Mouse (Mus musculus) left cerebral cortex, adult 2 months (tissue): ENCODE measurements around the gene Plxna4. TPM values are rescaled to one million over a fixed set of nuclear protein-coding genes. Genes with fewer than 3 reads are reported as not detected.
A peak's percentile ranks its signal among the peaks of the same experiment; 100 is the strongest.

Experiments
- DNase-seq, 2 experiments: peaks; one replicate each; pipeline ENCODE4 v3.0.0; 2021 to 2022; ENCODE audit warnings: low spot score in 2 of 2, mixed read lengths in 1 of 2; ENCODE audit errors: extremely low spot score in 1 of 2
- H3K27ac ChIP-seq: fragments of 200-600 bp; 2 replicates; pipeline ENCODE4 v1.8.1; 2022
- H3K4me3 ChIP-seq: fragments of 200-600 bp; 2 replicates; pipeline ENCODE4 v1.8.1; 2022
- CTCF ChIP-seq: fragments of 200-600 bp; IDR thresholded peaks from 2 replicates; pipeline ENCODE4 v1.8.1; 2022; ENCODE audit warnings: antibody characterized with exemption, mild to moderate bottlenecking, moderate library complexity
- intact Hi-C: fragments of 180-260 bp; cut with DNase I; formaldehyde crosslinking; loops from one replicate; pipeline ENCODE4 v1.15.1; 2025
- total RNA-seq, 2 experiments: library from RNA; stranded (reverse); gene quantifications; 2 replicates each; pipeline ENCODE4 v1.2.3; 2021

Gene Plxna4
- total RNA-seq, 2 experiments from 2014 or later, result 70.2 to 71.6 TPM

DNA sequence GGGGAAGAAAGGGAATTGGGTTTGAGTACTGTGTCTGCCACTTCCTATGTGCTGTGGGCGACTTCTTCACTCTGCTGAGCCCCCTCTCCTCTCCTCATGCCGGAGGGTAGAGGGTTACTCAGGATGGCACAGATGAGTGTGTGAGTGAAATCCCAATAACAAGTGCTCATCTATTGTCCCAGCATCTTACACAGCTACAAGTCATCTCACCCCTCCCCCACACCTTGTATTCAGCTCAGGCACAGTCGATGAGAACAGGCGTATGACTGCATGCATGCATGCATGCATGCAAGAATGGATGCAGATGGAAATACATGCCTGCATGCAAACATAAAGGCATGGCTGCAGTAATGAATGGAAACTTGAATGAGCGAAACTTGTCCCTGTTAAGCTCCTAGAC lies 327.7 kb downstream of the Plxna4 start:
- H3K27ac ChIP-seq, result no peak overlapping the region
- intact Hi-C loops, result no loop called here

DNA sequence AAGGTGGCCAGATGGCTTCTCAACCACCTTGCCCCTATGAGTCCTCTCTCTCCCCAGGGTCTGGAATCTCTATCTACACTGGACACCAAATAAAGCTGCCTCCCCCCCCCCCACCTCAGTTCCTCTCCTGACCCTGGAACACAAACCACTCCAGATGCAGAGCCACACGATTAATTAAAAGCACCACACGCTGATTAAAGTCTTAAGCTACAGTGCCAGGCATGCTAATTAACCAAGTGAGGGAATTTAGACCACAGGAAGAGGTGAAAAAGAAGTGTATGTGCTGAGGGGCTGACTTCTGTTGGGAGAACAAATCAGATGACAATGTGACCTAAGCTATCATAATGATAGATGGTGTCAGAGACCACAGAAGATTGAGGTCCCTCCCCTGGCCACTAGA lies 332.8 kb downstream of the Plxna4 start:
- DNase-seq, result no peak
- TF ChIP-seq CTCF, result no peak
- Histone ChIP-seq H3K4me3 (no peak overlapping the region), H3K27ac (no peak overlapping the region)
- intact Hi-C loops, result no loop called here

More for the DNA sequence above, 327.7 kb downstream of the Plxna4 start:
- no peak overlapping the region for H3K4me3 ChIP-seq
- no peak for TF ChIP-seq CTCF
- DNase-seq, result no peak

DNA sequence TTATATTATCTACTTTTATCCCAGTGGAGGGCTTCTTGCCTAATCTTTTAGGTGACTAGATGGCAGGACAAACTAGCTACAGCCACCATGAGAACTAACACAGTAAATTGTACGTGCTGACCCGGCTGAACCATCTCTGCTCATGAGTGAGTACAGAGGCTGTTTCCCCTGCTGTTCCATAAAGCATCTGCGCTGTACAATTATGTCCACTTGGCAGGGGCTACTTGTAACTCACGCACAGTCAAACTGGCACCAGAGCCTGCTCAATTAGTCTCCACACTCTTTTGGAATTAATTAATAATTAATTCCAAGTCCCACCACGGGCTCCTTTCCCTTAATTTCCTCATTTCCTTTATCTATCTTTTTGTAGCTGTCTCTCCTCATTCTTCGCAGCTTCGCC lies 335.8 kb downstream of the Plxna4 start:
- H3K27ac ChIP-seq, result no peak overlapping the region

DNA sequence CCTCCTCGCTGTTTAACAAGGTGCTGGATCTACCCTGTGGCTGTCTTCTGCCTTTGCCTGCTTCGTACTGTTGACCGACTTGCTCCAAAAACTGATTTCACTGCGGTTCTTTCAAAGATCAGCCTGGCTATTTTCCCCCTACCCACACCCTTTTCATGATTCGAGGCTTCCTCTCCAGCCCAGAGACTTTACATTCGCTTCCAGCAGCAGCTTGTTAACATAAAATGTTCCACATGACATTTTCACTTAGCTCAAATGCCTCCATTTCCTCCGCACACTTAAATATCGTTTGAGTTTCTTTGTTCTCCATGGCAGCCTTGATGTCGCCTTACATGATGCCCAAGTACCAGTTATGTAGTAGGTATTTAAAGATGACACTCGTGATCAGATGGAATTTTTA lies 336.3 kb downstream of the Plxna4 start:
- no peak overlapping the region for H3K4me3 ChIP-seq
- intact Hi-C loops, result no loop called here
- DNase-seq, result no peak
- H3K27ac ChIP-seq, result no peak overlapping the region
- TF ChIP-seq CTCF, result no peak

More for the DNA sequence above, 335.8 kb downstream of the Plxna4 start:
- DNase-seq, result no peak
- no peak overlapping the region for H3K4me3 ChIP-seq
- intact Hi-C loops, result no loop called here
- no peak for TF ChIP-seq CTCF

DNA sequence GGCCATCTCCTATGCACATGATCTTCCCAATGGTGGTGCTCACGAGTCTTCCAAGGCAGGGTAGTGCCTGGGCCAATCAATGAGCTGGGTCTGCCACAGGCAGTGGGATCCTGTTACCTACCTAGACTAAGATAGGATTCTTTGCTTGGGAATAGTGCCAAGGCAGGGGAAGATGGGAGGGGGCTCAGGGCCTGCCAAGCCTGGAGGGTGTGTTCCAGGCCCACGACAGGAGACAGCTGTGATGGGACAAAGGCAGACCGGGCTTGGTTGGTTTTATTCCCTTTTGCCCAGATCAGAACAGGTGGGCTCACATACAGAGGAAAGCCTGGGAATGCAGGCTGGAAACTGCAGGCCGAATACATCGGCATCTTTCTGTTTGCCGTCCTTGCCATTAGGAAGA lies 342.0 kb downstream of the Plxna4 start:
- Histone ChIP-seq H3K4me3 (no peak overlapping the region), H3K27ac (no peak overlapping the region)
- intact Hi-C loops, result no loop called here
- DNase-seq, result no peak
- TF ChIP-seq CTCF, result no peak

DNA sequence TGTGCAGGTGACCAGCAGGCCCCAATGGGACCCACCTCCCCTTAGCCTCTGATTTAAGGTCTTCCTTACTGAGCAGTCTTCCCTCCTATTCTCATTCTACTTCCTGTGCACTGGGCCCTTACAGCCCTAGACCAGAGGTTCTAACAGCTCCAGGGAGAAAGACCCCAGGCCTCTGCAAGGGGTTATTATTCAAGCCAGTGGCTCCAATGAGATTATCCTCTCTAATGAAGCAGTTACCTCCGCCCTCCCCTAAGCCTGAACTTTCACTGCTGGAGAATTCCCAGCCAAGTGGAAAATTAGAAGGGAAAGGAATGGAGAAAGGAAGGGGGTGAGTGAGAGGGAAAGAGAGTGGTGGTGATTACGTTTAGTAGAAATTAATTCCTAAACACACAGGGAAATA lies 345.0 kb downstream of the Plxna4 start:
- DNase-seq, result no peak
- intact Hi-C loops, result no loop called here
- Histone ChIP-seq H3K4me3 (no peak overlapping the region), H3K27ac (no peak overlapping the region)
- TF ChIP-seq CTCF, result no peak

DNA sequence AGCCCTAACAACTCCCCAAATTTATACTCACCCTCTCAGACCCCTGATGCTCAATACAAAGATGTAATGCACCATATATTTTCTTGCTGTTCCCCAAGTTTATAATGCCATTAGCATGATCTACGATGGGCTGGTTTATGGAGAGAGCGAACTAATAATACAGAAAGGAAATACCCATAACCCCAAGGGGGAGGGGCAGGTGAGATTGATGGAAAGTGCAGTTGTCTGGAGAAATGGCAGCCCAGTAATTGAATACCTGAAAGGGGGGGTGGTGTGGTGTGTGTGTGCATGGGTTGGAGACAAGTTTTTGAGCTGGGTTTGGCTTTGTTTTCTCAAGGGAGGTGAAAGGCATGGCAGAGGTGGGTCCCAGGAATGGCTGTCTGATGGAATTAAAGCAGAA lies 356.6 kb downstream of the Plxna4 start:
- DNase-seq, result no peak
- no peak overlapping the region for H3K27ac ChIP-seq
- TF ChIP-seq CTCF, result no peak
- intact Hi-C loops, result no loop called here
- no peak overlapping the region for H3K4me3 ChIP-seq

DNA sequence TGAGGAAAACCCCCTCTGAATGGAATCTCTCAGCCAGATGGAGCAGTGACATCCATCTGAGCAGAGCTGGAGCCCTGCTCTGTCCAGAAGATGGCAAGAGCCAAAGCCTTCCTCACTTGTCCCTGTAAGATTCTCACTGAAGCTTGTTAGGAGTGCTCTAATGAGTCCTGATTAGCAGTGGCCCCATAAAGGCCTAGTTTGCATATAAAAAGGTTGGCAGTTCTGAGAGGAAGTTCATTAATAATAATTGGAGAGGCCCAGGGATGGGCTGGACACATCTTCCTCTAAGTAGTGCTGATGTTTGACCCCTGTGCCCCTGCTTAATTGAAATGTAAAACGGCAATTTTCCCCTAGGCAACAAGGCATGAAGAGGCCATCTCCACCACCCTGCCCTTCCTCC lies 361.4 kb downstream of the Plxna4 start:
- no peak for DNase-seq
- intact Hi-C loops, result no loop called here
- no peak for TF ChIP-seq CTCF
- H3K4me3 ChIP-seq, result no peak overlapping the region
- no peak overlapping the region for H3K27ac ChIP-seq

DNA sequence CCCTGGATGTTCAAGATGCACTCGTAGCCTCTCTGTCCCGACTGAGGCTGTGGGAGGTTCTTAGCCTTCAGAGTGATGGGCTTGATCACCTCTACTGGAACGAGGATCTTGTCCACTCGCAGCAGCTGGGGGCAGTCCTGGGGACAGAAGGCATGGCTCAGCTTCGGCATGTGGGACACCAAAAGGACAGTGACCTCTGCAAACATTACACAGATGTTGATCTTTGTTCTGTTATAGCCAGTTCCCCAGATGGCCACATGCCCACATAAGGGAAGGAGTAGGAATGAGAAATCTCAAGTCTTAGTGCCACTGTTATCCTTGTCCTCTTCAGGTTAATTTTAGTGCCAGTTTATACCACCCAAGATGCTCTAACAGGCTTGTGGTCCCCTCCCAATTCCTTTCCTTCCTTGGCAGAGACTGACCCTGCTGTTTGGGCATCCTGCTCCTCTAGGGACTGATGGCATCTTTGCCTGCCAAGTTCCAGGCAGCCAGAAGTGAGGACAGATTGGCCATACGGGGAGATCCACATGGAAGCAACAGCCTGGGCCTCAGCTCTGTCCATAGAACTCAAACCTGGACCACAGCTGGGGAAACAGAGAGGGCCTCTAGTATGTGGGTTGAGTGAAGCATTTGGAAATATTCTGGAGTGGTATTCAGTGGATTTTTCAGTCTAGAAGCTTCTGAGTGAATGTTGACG lies 363.8 kb downstream of the Plxna4 start:
- no peak for DNase-seq
- no peak for TF ChIP-seq CTCF

DNA sequence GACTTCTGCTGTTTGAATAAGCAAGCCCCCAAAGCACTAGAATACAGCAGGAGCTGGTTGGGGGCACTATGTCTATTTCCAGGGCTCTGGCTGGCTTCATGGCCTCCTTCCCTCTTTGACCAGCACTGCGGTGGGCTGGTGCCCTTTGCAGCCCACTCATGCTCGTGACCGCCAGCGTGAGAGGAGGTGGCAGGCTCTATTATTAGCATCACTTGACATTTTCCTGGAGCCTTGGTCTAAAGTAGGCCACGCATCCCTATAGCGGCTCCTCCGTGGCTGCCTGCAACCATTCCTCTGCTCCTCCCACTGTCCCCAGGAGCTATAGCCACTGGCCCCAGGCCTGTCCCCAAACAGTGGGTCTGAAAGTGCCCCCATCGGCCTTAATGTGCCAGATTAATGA lies 367.2 kb downstream of the Plxna4 start:
- no peak for TF ChIP-seq CTCF
- H3K4me3 ChIP-seq, result no peak overlapping the region
- peak; percentile 12 to 51 for DNase-seq
- intact Hi-C loops, result no loop called here
- H3K27ac ChIP-seq, result peak overlapping the region; percentile 76

More for the DNA sequence above, 363.8 kb downstream of the Plxna4 start:
- no peak overlapping the region for H3K27ac ChIP-seq
- no peak overlapping the region for H3K4me3 ChIP-seq
- intact Hi-C loops, result no loop called here

DNA sequence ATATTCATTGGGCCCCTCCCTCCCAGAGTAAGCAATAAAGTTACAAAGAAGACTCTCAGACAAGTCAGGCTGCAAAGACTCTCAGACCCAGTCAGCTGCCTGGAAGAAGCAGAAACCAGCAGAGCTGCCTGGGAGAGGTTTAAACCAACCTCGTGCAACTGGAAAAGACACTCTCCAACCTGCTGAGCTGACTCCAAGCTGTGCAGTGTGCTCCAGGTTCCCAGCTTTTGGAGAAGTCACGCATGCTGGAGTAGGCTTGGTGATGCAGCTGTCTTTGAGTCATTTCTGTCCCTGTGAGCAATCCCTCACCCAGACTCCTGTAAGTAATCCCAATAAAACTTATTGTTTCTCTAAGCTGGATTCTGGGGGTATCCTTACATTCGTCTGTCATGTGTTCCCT lies 369.4 kb downstream of the Plxna4 start:
- H3K27ac ChIP-seq, result no peak overlapping the region
- no peak for TF ChIP-seq CTCF
- no peak overlapping the region for H3K4me3 ChIP-seq
- DNase-seq, result no peak
- intact Hi-C loops, result no loop called here

DNA sequence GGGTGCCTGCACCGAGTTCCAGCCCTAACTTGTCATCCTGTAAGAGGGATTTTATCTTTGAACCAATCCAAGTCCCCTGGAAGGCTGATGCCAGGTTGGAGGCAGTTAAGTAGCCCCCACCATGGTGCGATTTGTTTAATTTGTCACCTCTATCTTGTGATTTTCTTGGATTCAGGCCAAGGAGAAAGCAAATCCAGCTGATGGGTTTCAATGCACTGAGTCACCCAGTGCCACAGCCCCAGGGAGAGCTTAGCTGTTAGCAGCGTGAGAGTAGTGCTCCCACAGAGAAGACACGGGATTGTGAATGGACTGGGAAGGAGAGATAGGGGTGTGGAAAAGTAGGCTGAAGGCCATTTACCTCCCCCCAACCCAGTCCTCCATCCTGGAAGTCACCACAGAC lies 375.6 kb downstream of the Plxna4 start:
- Histone ChIP-seq H3K4me3 (no peak overlapping the region), H3K27ac (no peak overlapping the region)
- peak in 1 of 2 experiments; percentile 14 for DNase-seq
- intact Hi-C loops, result no loop called here
- TF ChIP-seq CTCF, result no peak

DNA sequence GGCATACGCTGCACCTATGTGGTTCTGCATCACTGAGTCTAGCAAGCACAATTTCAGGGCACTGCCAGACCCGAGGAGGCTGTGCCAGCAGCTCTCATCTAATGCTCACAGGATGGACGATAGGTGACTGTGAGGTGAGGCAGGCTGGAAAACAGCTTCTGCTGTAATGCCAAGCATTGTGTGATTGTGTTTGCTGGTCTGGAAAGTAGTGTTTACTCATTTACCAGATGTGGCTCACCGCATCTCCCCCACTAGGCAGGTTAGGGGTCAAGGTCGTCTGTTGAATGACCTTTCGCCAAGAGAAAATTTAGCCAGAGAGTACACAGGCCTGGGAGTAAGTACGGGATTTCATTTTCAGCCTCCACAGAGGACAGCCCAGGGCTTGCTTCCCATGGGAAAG lies 377.9 kb downstream of the Plxna4 start:
- no peak for TF ChIP-seq CTCF
- H3K4me3 ChIP-seq, result no peak overlapping the region
- intact Hi-C loops, result no loop called here
- no peak for DNase-seq
- no peak overlapping the region for H3K27ac ChIP-seq
